Mouse (Mus musculus) hindbrain, embryonic 11.5 days (tissue): ENCODE measurements around the gene AI661453. TPM values are rescaled to one million over a fixed set of nuclear protein-coding genes. Genes with fewer than 3 reads are reported as not detected.
A peak's percentile ranks its signal among the peaks of the same experiment; 100 is the strongest.

Source experiments
- ATAC-seq: fragments of 200-750 bp; cut with Nextera tagmentation; 2 replicates; pipeline ENCODE4 v1.8.0; 2017; ENCODE audit warnings: mild to moderate bottlenecking, moderate TSS enrichment, moderate library complexity; ENCODE audit not compliant: low FRiP score
- DNase-seq: peaks from one replicate; pipeline ENCODE4 v3.0.0-alpha.2; 2015; ENCODE audit warnings: low spot score
- H3K27ac ChIP-seq: fragments of 300-500 bp; sonication (generic); 2 replicates; pipeline ENCODE4 v1.5.1; 2014; ENCODE audit warnings: mild to moderate bottlenecking, low read depth, low read length
- H3K27me3 ChIP-seq: fragments of 300-500 bp; sonication (generic); 2 replicates; pipeline ENCODE4 v1.6.1; 2014; ENCODE audit warnings: mild to moderate bottlenecking, low read length, moderate library complexity, mixed read lengths; ENCODE audit not compliant: control insufficient read depth, insufficient read depth
- H3K36me3 ChIP-seq: fragments of 300-500 bp; sonication (generic); 2 replicates; pipeline ENCODE4 v1.6.1; 2014; ENCODE audit warnings: mild to moderate bottlenecking, low read length, moderate library complexity, mixed read lengths; ENCODE audit not compliant: control insufficient read depth, insufficient read depth
- H3K4me1 ChIP-seq: fragments of 300-500 bp; sonication (generic); replicated peaks from 2 replicates; pipeline ENCODE4 v1.6.1; 2014; ENCODE audit warnings: low read length, mixed read lengths; ENCODE audit not compliant: control insufficient read depth, insufficient read depth
- H3K4me2 ChIP-seq: fragments of 300-500 bp; sonication (generic); replicated peaks from 2 replicates; pipeline ENCODE4 v1.6.1; 2014; ENCODE audit warnings: mild to moderate bottlenecking, low read depth, low read length
- H3K4me3 ChIP-seq: fragments of 300-500 bp; sonication (generic); 2 replicates; pipeline ENCODE4 v1.5.1; 2014; ENCODE audit warnings: low read depth, low read length
- H3K9ac ChIP-seq: fragments of 300-500 bp; sonication (generic); 2 replicates; pipeline ENCODE4 v1.6.1; 2014; ENCODE audit warnings: low read depth, low read length
- H3K9me3 ChIP-seq: fragments of 300-500 bp; sonication (generic); 2 replicates; pipeline ENCODE4 v1.6.1; 2016; ENCODE audit warnings: low read length; ENCODE audit not compliant: control insufficient read depth
- WGBS: fragments of 180-500 bp; shearing (Covaris S2); extraction: QIAGEN DNeasy Blood & Tissue Kit; methylation state at CpG from one replicate; pipeline ENCODE4 v1.1.7; 2014; 5-methylcytosine and 5-hydroxymethylcytosine counted together
- polyA plus RNA-seq: library from polyadenylated mRNA; unstranded; fragments of >200 nt; fragmentation: Nextera tagmentation; extraction: Ambion mirVana; gene quantifications from 2 replicates; pipeline ENCODE4 v1.2.1, GENCODE M21; 2014

AI661453 gene
- polyA plus RNA-seq, 1 experiment from 2014 or later: 0.40 TPM

DNA sequence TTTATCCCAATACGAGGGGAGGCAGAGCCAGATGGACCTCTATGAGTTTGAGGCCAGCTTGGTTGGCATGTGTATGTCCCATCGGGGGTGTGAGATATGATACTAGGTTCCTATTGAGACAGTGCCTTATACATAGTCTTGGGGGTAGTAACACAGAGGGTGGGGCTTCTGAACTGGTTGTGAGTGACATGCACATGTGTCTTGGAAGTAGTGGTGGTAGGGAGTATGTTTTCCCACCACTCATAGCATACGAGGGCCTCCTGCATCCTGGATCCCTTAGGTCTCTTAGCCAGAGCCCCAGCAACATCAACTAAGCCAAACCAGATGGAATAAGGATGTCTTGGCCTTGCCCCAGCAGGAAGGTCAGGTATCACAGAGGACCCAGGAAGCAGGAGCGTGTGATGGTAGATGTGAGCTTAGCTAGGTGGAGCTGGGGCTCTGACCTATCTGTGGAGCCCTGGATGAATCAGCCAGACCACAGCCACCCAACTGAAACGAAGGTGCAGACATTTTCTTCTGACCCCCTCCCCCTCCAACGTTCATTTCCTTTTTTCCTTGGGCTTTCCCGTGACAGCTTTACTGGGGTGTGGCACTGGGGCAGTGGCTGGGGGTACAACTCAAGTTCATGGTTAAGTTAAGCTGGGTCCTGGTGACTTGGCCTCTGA, 78.9 kb downstream of the AI661453 start:
- Histone ChIP-seq H3K27ac (no peak overlapping the region), H3K36me3 (no peaks in the 10 kb centered on the region), H3K9ac (no peak overlapping the region), H3K4me3 (no peak overlapping the region), H3K9me3 (no peaks in the 10 kb centered on the region), H3K4me2 (no peak overlapping the region), H3K4me1 (no peaks in the 10 kb centered on the region), H3K27me3 (no peaks in the 10 kb centered on the region)
- 81% methylated on average over 7 of the region's 7 CpGs for WGBS
- ATAC-seq: no peak
- no peak for DNase-seq

DNA sequence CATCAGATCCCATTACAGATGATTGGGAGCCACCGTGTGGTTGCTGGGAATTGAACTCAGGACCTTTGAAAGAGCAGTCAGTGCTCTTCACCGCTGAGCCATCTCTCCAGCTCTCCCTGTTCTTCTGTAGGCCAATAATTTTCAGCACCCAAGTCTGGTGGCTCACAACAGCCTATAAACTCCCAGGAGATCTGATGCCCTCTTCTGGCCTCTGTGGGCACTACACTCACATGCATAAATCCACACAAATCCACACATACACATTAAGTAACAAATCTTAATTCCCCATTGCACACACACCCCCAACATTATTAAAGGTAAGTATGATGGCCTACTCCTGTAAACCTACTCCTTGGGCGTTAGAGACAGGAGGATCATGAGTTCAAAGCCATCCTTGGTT, 79.8 kb downstream of the AI661453 start:
- H3K9me3 ChIP-seq: no peaks in the 10 kb centered on the region
- H3K27ac ChIP-seq: no peak overlapping the region
- H3K27me3 ChIP-seq: no peaks in the 10 kb centered on the region
- 93% methylated on average over 3 of the region's 3 CpGs for WGBS
- ATAC-seq: no peak
- no peak for DNase-seq
- no peaks in the 10 kb centered on the region for H3K36me3 ChIP-seq
- no peak overlapping the region for H3K4me2 ChIP-seq
- H3K4me1 ChIP-seq: peaks cover 1% of the 10 kb centered on the region; the same call in 1 of the 2 replicates
- no peak overlapping the region for H3K4me3 ChIP-seq
- H3K9ac ChIP-seq: no peak overlapping the region

DNA sequence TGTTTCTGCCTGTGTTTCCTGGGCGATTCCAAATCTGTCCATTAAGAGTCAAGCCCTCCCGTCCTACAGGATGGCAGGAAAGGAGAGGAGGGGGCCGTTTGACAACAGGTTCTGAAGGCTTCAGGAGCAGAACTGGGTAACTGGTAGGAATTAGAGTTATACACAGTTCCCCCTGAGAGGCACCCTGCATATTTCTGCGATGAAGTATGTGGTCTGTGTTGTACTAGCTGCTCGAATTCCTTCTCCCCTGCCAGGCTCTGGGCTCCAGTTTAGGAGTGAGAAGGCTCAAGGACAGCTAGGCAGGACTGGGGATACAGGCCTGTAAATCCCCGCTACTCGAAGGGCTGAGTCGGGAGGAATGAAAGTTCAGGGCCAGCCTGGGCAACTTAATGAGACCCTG, 81.8 kb downstream of the AI661453 start:
- Histone ChIP-seq H3K36me3 (no peaks in the 10 kb centered on the region), H3K9me3 (no peaks in the 10 kb centered on the region), H3K27ac (no peak overlapping the region), H3K4me2 (no peak overlapping the region), H3K4me3 (no peak overlapping the region), H3K4me1 (peaks cover 12% of the 10 kb centered on the region), H3K27me3 (no peaks in the 10 kb centered on the region), H3K9ac (no peak overlapping the region)
- ATAC-seq (no peak), DNase-seq (peak; percentile 21)
- 35% methylated on average over 8 of the region's 8 CpGs for WGBS

Other genes with a start within 250 kb of the AI661453 start
- 71.5 and 73.6 TPM in 2 replicates for gene Mrps10, start 67.7 kb upstream of the AI661453 start, polyA plus RNA-seq
- 0.31 and 0.35 TPM in 2 replicates for gene Guca1b, start 51.2 kb upstream of the AI661453 start, polyA plus RNA-seq
- 1.2 and 1.3 TPM in 2 replicates for gene Guca1a, start 36.0 kb upstream of the AI661453 start, polyA plus RNA-seq
- gene 1700001C19Rik, start 761 bp downstream of the AI661453 start, polyA plus RNA-seq: 0.42 and 0.68 TPM in 2 replicates
- gene Taf8, start 65.7 kb downstream of the AI661453 start, polyA plus RNA-seq: 26.5 and 28.7 TPM in 2 replicates
- gene Ccnd3, start 68.4 kb downstream of the AI661453 start, polyA plus RNA-seq: 190 and 195 TPM in 2 replicates
- gene Bysl, start 174.9 kb downstream of the AI661453 start, polyA plus RNA-seq: 30.8 and 31.0 TPM in 2 replicates
- gene Med20, start 175.0 kb downstream of the AI661453 start, polyA plus RNA-seq: 44.6 and 44.8 TPM in 2 replicates
- 1.3 and 1.7 TPM in 2 replicates for gene Gm20517, start 175.0 kb downstream of the AI661453 start, polyA plus RNA-seq
- gene Usp49, start 194.1 kb downstream of the AI661453 start, polyA plus RNA-seq: 8.7 and 9.1 TPM in 2 replicates